Mouse (Mus musculus): Measurements from ENCODE around the gene Olfr1000.

DNA sequence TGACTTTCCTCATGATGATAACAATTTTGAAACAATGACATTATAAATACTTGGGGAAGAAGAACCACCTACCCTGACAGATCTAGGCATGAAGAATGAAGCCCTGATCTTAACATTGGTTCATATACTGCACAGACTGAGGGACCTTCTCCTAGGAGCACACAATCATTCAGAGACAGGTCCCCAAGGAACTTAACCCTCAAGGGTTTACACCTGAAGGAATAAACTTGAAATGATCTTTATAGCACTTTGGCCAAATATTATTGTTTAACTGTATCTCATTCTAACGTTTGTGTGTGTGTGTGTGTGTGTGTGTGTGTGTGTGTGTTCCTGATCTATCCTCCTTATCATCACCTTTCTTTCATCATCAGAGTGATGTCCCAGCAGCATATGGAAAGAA lies at the start of gene Olfr1000:
- no peak for TF ChIP-seq CTCF (IDR thresholded peaks at IDR 0.05; ENCODE audit: low read depth, low read length)
- no peak for TF ChIP-seq EP300 (IDR thresholded peaks at IDR 0.05; ENCODE audit: insufficient read depth, low read depth, low read length)
